Mouse (Mus musculus) liver, embryonic 14.5 days (tissue): ENCODE data around the gene Tbcel. TPM values are rescaled to one million over a fixed set of nuclear protein-coding genes. Genes with fewer than 3 reads are reported as not detected.

Source experiments
- ATAC-seq: fragments of 200-750 bp; cut with Nextera tagmentation; 2 replicates; pipeline ENCODE4 v1.8.0; 2017; ENCODE audit warnings: moderate number of reproducible peaks, mild to moderate bottlenecking, moderate library complexity; ENCODE audit not compliant: insufficient read depth
- DNase-seq, 3 experiments: peaks; one replicate each; pipeline ENCODE4 v3.0.0-alpha.2; 2012 to 2013; ENCODE audit warnings: low read depth in 3 of 3, low spot score in 3 of 3
- H3K27ac ChIP-seq: fragments of 300-500 bp; sonication (generic); 2 replicates; pipeline ENCODE4 v1.5.1; 2014; ENCODE audit warnings: moderate library complexity, mild to moderate bottlenecking, control low read depth, inconsistent platforms
- H3K27me3 ChIP-seq: fragments of 300-500 bp; sonication (generic); 2 replicates; pipeline ENCODE4 v1.6.1; 2014; ENCODE audit warnings: mild to moderate bottlenecking, low read length, moderate library complexity; ENCODE audit not compliant: control insufficient read depth, insufficient read depth
- H3K36me3 ChIP-seq: fragments of 300-500 bp; sonication (generic); replicated peaks from 2 replicates; pipeline ENCODE4 v1.6.1; 2014; ENCODE audit warnings: low read depth; ENCODE audit not compliant: control insufficient read depth, insufficient read depth
- H3K4me1 ChIP-seq, 2 experiments: fragments of 200-500 bp in 1 of 2; fragments of 300-500 bp in 1 of 2; sonication (generic) in 1 of 2; replicated peaks; 2 replicates each; pipeline ENCODE4 v1.6.1; 2012 to 2014; ENCODE audit warnings: antibody characterized with exemption in 1 of 2, inconsistent platforms in 1 of 2, low read length in 1 of 2; ENCODE audit not compliant: control insufficient read depth in 2 of 2, insufficient read depth in 2 of 2
- H3K4me2 ChIP-seq: fragments of 300-500 bp; sonication (generic); 2 replicates; pipeline ENCODE4 v1.6.1; 2014; ENCODE audit warnings: low read depth, mild to moderate bottlenecking, control low read depth, moderate library complexity
- H3K4me3 ChIP-seq, 2 experiments: fragments of 200-500 bp in 1 of 2; fragments of 300-500 bp in 1 of 2; sonication (generic) in 1 of 2; 2 replicates each; pipeline ENCODE4 v1.5.1; 2012 to 2014; ENCODE audit warnings: low read depth in 2 of 2, low read length in 2 of 2, mild to moderate bottlenecking in 2 of 2, control low read depth in 1 of 2, inconsistent platforms in 1 of 2, moderate library complexity in 1 of 2; ENCODE audit not compliant: insufficient read depth in 1 of 2
- H3K9ac ChIP-seq: fragments of 300-500 bp; sonication (generic); replicated peaks from 2 replicates; pipeline ENCODE4 v1.6.1; 2014; ENCODE audit warnings: mild to moderate bottlenecking, control low read depth, moderate library complexity
- H3K9me3 ChIP-seq: fragments of 300-500 bp; sonication (generic); 2 replicates; pipeline ENCODE4 v1.6.1; 2016; ENCODE audit warnings: low read length, mixed read lengths; ENCODE audit not compliant: control insufficient read depth
- CTCF ChIP-seq: IDR thresholded peaks from 2 replicates; pipeline ENCODE4 v1.5.1; 2016; ENCODE audit warnings: antibody characterized with exemption, low read depth, control low read depth
- EP300 ChIP-seq: IDR thresholded peaks from 2 replicates; pipeline ENCODE4 v1.6.1; 2016; ENCODE audit warnings: antibody characterized with exemption, low read depth
- WGBS: fragments of 180-500 bp; shearing (Covaris S2); extraction: QIAGEN DNeasy Blood & Tissue Kit; methylation state at CpG from one replicate; pipeline ENCODE4 v1.1.7; 2014; ENCODE audit not compliant: insufficient replicate concordance; 5-methylcytosine and 5-hydroxymethylcytosine counted together
- polyA plus RNA-seq, 2 experiments: library from polyadenylated mRNA; depleted of rRNA in 1 of 2; stranded (reverse) in 1 of 2; unstranded in 1 of 2; fragments of >200 nt; fragmentation: Nextera tagmentation in 1 of 2; extraction: Ambion mirVana in 1 of 2; gene quantifications; 2 replicates each; pipeline versions ENCODE4 v1.2.1 to v1.2.3; 2012 to 2014

Tbcel gene
- polyA plus RNA-seq, 2 experiments: 11.3 to 19.7 TPM

GRCm38 (mm10) chr9:42533491-42533890, 25.9 kb upstream of the Tbcel start:
- no peaks in the 10 kb centered on the region for H3K9me3 ChIP-seq
- H3K4me1 ChIP-seq: peaks cover 0 to 2% of the 10 kb centered on the region in 2 experiments; a peak in 1 of 4 replicates
- H3K4me2 ChIP-seq: no peak overlapping the region
- no peak overlapping the region for H3K9ac ChIP-seq
- TF ChIP-seq EP300: no peak
- TF ChIP-seq CTCF: no peak
- DNase-seq (no peak), ATAC-seq (no peak)
- 74% methylated on average over 8 of the region's 8 CpGs for WGBS
- H3K27ac ChIP-seq: no peak overlapping the region
- H3K36me3 ChIP-seq: no peaks in the 10 kb centered on the region
- H3K27me3 ChIP-seq: no peaks in the 10 kb centered on the region
- no peak overlapping the region for H3K4me3 ChIP-seq

- Histone ChIP-seq H3K4me3 (no peak overlapping the region), H3K27ac (no peak overlapping the region), H3K4me2 (no peak overlapping the region), H3K4me1 (peaks cover 0 to 2% of the 10 kb centered on the region in 2 experiments; a peak in 1 of 4 replicates), H3K27me3 (no peaks in the 10 kb centered on the region), H3K36me3 (no peaks in the 10 kb centered on the region), H3K9ac (no peak overlapping the region), H3K9me3 (no peaks in the 10 kb centered on the region)
- DNase-seq (no peak), ATAC-seq (no peak)
- 20% methylated on average over 6 of the region's 6 CpGs for WGBS
- no peak for TF ChIP-seq EP300
- no peak for TF ChIP-seq CTCF
Observed at GRCm38 (mm10) chr9:42533041-42533440, 25.4 kb upstream of the Tbcel start.

GRCm38 (mm10) chr9:42531951-42532350, 24.3 kb upstream of the Tbcel start:
- H3K4me3 ChIP-seq: no peak overlapping the region
- H3K9me3 ChIP-seq: no peaks in the 10 kb centered on the region
- DNase-seq: no peak
- ATAC-seq: no peak
- no peak overlapping the region for H3K9ac ChIP-seq
- no peaks in the 10 kb centered on the region for H3K36me3 ChIP-seq
- 19% methylated on average over 3 of the region's 3 CpGs for WGBS
- TF ChIP-seq CTCF: no peak
- no peak for TF ChIP-seq EP300
- no peak overlapping the region for H3K4me2 ChIP-seq
- no peak overlapping the region for H3K27ac ChIP-seq
- peaks cover 0 to 2% of the 10 kb centered on the region in 2 experiments; a peak in 1 of 4 replicates for H3K4me1 ChIP-seq
- H3K27me3 ChIP-seq: no peaks in the 10 kb centered on the region

GRCm38 (mm10) chr9:42530221-42531152, 22.9 kb upstream of the Tbcel start:
- WGBS: 53% methylated on average over 7 of the region's 7 CpGs
- DNase-seq: no peak
- no peak for ATAC-seq
- Histone ChIP-seq H3K9ac (no peak overlapping the region), H3K4me1 (peaks cover 0 to 2% of the 10 kb centered on the region in 2 experiments; a peak in 1 of 4 replicates), H3K4me2 (no peak overlapping the region), H3K27me3 (no peaks in the 10 kb centered on the region), H3K4me3 (no peak overlapping the region), H3K36me3 (no peaks in the 10 kb centered on the region), H3K27ac (no peak overlapping the region), H3K9me3 (no peaks in the 10 kb centered on the region)
- no peak for TF ChIP-seq CTCF
- TF ChIP-seq EP300: no peak

- Histone ChIP-seq H3K4me3 (no peak overlapping the region), H3K36me3 (no peaks in the 10 kb centered on the region), H3K4me1 (no peaks in the 10 kb centered on the region), H3K9me3 (no peaks in the 10 kb centered on the region), H3K4me2 (no peak overlapping the region), H3K27ac (no peak overlapping the region), H3K9ac (no peak overlapping the region), H3K27me3 (peaks cover 6% of the 10 kb centered on the region)
- no peak for DNase-seq
- 10% methylated on average over 36 of the region's 36 CpGs for WGBS
- ATAC-seq: no peak
- TF ChIP-seq EP300: no peak
- no peak for TF ChIP-seq CTCF
Observed at GRCm38 (mm10) chr9:42520587-42521084, 13.0 kb upstream of the Tbcel start.
